Mouse (Mus musculus) testis, postnatal 14 days (tissue): ENCODE measurements around the gene Rsrc2.

ENCODE experiments used
- DNase-seq: peaks from one replicate; pipeline ENCODE4 v3.0.0; 2021; ENCODE audit warnings: low spot score

Rsrc2 gene

GRCm38 (mm10) chr5:123696244-123696643, 53.0 kb downstream of the Rsrc2 start:
- DNase-seq = no peak

- DNase-seq = no peak
Measured at GRCm38 (mm10) chr5:123694468-123694867, 54.7 kb downstream of the Rsrc2 start.

- DNase-seq = peak; percentile 62
Measured at GRCm38 (mm10) chr5:123684221-123685144, 64.7 kb downstream of the Rsrc2 start, which contains the start of gene Clip1. Gene Clip1, minus strand, starts transcription at chr5:123684618.

- DNase-seq = peak; percentile 76
Measured at GRCm38 (mm10) chr5:123683377-123684220, 65.6 kb downstream of the Rsrc2 start.

- DNase-seq = peak; percentile 33
Measured at GRCm38 (mm10) chr5:123683043-123683376, 66.2 kb downstream of the Rsrc2 start.

- no peak for DNase-seq
Measured at GRCm38 (mm10) chr5:123682372-123682771, 66.8 kb downstream of the Rsrc2 start.

- DNase-seq = no peak
Measured at GRCm38 (mm10) chr5:123679546-123680263, 69.5 kb downstream of the Rsrc2 start.

- DNase-seq = no peak
Measured at GRCm38 (mm10) chr5:123679106-123679505, 70.1 kb downstream of the Rsrc2 start.
